Mouse (Mus musculus): ENCODE data around the gene Klhdc7b. TPM values are rescaled to one million over a fixed set of nuclear protein-coding genes. Genes with fewer than 3 reads are reported as not detected.

The Klhdc7b gene
- polyA plus RNA-seq, 1 experiment from 2014 or later = not detected

DNA sequence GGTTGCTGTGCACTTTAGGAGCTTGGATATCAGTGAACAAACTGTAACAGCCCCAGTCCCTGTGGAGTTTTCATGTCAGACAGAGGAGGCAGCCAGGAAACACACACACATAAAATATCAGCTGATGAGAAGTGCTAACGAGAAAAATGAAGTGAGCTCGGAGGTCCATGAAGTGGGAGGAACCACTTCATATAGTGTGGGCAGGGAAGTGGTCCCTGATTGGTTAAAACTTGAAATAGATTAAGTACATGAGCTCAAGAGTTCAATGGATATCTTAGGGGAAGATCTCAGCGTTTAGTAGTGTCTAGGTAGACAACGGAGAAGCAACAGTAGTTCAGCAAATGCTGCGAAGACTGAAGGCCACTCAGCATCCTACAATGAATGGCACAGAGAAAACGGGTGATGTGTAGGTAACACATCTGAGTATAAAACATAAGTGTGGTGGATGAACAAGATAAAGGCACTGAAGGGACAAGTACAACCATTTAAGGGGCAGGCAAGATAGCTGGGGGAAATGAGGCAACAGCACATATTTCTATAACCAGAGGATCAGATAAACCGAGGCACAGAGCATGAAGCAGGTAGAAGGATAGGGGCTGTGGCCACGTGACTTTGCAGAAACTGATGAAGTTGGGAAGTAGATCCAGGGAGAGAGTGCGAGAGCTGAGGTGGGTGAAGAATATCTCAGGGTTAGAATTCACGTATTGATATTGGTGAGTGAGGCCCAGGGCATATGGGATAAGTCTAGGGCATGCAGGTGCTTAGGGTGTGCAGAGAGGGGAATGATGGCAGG is 20.3 kb downstream of the Klhdc7b start:
- H3K36me3 ChIP-seq (ENCODE audit: control insufficient read depth, insufficient read depth, low read length) = no peaks in the 10 kb centered on the region
- no peak for ATAC-seq
- H3K9ac ChIP-seq (ENCODE audit: low read length) = no peak overlapping the region
- H3K4me3 ChIP-seq (ENCODE audit: low read depth, low read length) = no peak overlapping the region
- H3K4me2 ChIP-seq (ENCODE audit: low read length) = no peak overlapping the region
- WGBS = 84% methylated on average over 10 of the region's 10 CpGs
- H3K9me3 ChIP-seq (replicated peaks; ENCODE audit: control insufficient read depth, low read length) = no peaks in the 10 kb centered on the region
- no peaks in the 10 kb centered on the region for H3K27me3 ChIP-seq (replicated peaks; ENCODE audit: control insufficient read depth, insufficient read depth, low read length)
- DNase-seq (ENCODE audit: low spot score) = no peak
- H3K4me1 ChIP-seq (ENCODE audit: control insufficient read depth, insufficient read depth, low read length) = no peaks in the 10 kb centered on the region
- H3K27ac ChIP-seq (ENCODE audit: low read depth, low read length) = no peak overlapping the region

DNA sequence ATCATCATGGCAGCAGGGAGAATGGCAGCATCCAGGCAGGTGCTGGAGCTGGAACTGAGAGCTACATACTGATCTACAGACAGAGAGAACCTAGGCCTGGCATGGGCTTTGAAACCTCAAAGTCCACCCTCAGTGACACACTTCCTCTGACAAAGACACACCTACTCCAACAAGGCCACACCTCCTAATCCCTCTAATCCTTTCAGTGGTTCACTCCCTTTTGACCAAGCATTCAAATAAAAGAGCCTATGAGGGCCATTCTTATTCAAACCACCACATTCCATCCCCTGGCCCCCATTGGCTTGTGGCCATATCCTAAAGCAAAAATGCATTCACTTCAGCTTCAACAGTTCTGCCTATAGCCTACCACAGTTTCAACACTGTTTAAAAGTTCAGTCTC is 22.0 kb downstream of the Klhdc7b start:
- H3K9ac ChIP-seq (ENCODE audit: low read length) = no peak overlapping the region
- no peaks in the 10 kb centered on the region for H3K36me3 ChIP-seq (ENCODE audit: control insufficient read depth, insufficient read depth, low read length)
- H3K9me3 ChIP-seq (replicated peaks; ENCODE audit: control insufficient read depth, low read length) = no peaks in the 10 kb centered on the region
- ATAC-seq = no peak
- H3K4me3 ChIP-seq (ENCODE audit: low read depth, low read length) = no peak overlapping the region
- no peak overlapping the region for H3K4me2 ChIP-seq (ENCODE audit: low read length)
- no peak overlapping the region for H3K27ac ChIP-seq (ENCODE audit: low read depth, low read length)
- DNase-seq (ENCODE audit: low spot score) = no peak
- no peaks in the 10 kb centered on the region for H3K27me3 ChIP-seq (replicated peaks; ENCODE audit: control insufficient read depth, insufficient read depth, low read length)
- no peaks in the 10 kb centered on the region for H3K4me1 ChIP-seq (ENCODE audit: control insufficient read depth, insufficient read depth, low read length)

DNA sequence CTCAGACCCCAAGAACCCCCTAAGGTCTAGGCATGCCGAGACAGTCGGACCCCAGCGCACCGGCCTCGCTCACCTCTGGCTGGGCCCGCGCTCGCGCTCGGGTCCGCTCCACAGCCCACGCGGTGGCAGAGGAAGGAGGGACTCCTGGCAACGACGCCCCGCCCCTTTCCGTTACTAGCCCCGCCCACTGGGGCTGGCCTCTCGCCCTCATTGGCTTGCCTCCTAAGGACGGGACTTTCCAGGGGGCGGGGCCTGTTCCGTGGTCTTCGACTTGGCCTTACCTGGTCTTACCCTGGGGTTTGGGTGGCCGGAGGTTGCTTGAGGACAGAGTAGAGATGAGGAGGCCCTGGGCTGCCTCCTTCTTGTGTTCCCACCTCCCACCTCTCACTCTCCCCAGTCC is 25.4 kb downstream of the Klhdc7b start, which contains the start of gene Syce3:
TSS of gene Syce3 (minus strand) at position 386 of the 400 bp plus-strand sequence.
- Histone ChIP-seq H3K27me3 (replicated peaks; ENCODE audit: control insufficient read depth, insufficient read depth, low read length) (no peaks in the 10 kb centered on the region), H3K9me3 (replicated peaks; ENCODE audit: control insufficient read depth, low read length) (no peaks in the 10 kb centered on the region), H3K4me3 (ENCODE audit: low read depth, low read length) (no peak within 1 kb of the TSS), H3K4me2 (ENCODE audit: low read length) (no peak within 1 kb of the TSS), H3K27ac (ENCODE audit: low read depth, low read length) (no peak within 1 kb of the TSS), H3K9ac (ENCODE audit: low read length) (no peak within 1 kb of the TSS), H3K4me1 (ENCODE audit: control insufficient read depth, insufficient read depth, low read length) (no peaks in the 10 kb centered on the region), H3K36me3 (ENCODE audit: control insufficient read depth, insufficient read depth, low read length) (no peaks in the 10 kb centered on the region)
- DNase-seq (ENCODE audit: low spot score) = no peak
- WGBS = 90% methylated on average over 24 of the region's 24 CpGs
- no peak for ATAC-seq

DNA sequence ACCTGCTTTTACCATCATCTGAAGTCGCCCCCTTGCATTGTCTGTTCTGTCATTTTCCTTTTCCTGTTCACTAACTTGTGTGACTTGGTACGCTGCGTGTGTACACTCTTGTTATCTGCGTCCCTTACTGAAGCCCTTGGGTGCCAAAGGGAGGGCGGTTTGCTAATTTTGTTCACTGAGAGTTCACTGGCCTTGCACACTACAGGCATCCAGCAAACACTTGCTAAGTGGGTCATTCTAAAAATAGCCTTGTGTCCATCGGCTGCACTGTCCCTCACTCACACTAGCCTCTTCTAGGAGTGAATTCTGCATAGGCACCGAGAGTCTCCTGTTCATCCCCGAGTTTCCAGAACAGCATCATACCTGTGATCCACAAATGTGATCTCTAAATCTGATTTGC is 30.6 kb downstream of the Klhdc7b start:
- Histone ChIP-seq H3K27me3 (replicated peaks; ENCODE audit: control insufficient read depth, insufficient read depth, low read length) (no peaks in the 10 kb centered on the region), H3K9ac (ENCODE audit: low read length) (no peak overlapping the region), H3K27ac (ENCODE audit: low read depth, low read length) (no peak overlapping the region), H3K4me1 (ENCODE audit: control insufficient read depth, insufficient read depth, low read length) (no peaks in the 10 kb centered on the region), H3K4me2 (ENCODE audit: low read length) (no peak overlapping the region), H3K9me3 (replicated peaks; ENCODE audit: control insufficient read depth, low read length) (no peaks in the 10 kb centered on the region), H3K36me3 (ENCODE audit: control insufficient read depth, insufficient read depth, low read length) (peaks cover 27% of the 10 kb centered on the region), H3K4me3 (ENCODE audit: low read depth, low read length) (no peak overlapping the region)
- no peak for ATAC-seq
- no peak for DNase-seq (ENCODE audit: low spot score)
- WGBS = 90% methylated on average over 8 of the region's 8 CpGs

DNA sequence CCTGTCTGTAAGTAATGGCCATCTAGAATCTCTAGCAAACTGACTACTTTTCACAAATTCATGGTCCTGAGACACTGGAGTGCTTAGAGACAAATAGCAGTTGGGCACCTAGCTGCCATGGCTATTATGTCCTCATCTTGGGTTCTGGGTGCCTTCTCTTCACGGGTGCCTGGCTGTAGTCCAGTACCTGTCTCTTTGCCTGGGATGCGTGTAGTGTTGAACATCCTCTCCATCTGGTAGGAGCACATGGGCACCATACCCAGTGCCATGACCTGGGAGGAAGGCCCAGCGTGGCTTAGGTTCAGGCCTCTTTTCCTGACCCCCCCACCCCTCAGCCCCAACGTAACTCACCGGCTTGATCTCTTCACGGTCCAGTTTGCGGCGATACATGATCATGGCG is 37.2 kb downstream of the Klhdc7b start:
- Histone ChIP-seq H3K27me3 (replicated peaks; ENCODE audit: control insufficient read depth, insufficient read depth, low read length) (no peaks in the 10 kb centered on the region), H3K27ac (ENCODE audit: low read depth, low read length) (no peak overlapping the region), H3K36me3 (ENCODE audit: control insufficient read depth, insufficient read depth, low read length) (peaks cover 40% of the 10 kb centered on the region), H3K9ac (ENCODE audit: low read length) (no peak overlapping the region), H3K4me2 (ENCODE audit: low read length) (no peak overlapping the region), H3K9me3 (replicated peaks; ENCODE audit: control insufficient read depth, low read length) (no peaks in the 10 kb centered on the region), H3K4me3 (ENCODE audit: low read depth, low read length) (no peak overlapping the region), H3K4me1 (ENCODE audit: control insufficient read depth, insufficient read depth, low read length) (no peaks in the 10 kb centered on the region)
- WGBS = 93% methylated on average over 9 of the region's 9 CpGs
- ATAC-seq = no peak
- DNase-seq (ENCODE audit: low spot score) = no peak

DNA sequence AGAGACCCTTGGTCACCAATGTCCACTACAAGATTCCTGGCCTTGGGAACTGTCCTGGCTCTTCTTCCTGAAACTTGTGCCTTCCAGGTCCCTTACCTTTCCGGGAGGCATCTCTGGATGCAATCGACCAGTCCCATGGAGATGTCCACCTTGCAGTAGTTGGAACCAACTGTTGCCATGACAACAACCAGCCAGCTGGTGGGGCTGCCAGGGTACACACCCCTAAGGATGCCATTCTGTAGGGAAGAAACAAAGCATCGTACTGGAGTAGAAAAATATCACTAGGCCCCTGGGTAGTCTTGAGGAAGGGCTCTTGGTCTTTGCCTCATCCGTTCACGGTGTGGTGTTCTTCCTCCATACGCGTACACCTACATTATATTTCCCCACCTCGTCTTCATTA is 39.9 kb downstream of the Klhdc7b start:
- 88% methylated on average over 8 of the region's 8 CpGs for WGBS
- ATAC-seq = no peak
- H3K4me1 ChIP-seq (ENCODE audit: control insufficient read depth, insufficient read depth, low read length) = peaks cover 5% of the 10 kb centered on the region; the same call in 1 of the 2 replicates
- no peaks in the 10 kb centered on the region for H3K27me3 ChIP-seq (replicated peaks; ENCODE audit: control insufficient read depth, insufficient read depth, low read length)
- no peak overlapping the region for H3K9ac ChIP-seq (ENCODE audit: low read length)
- no peak overlapping the region for H3K4me3 ChIP-seq (ENCODE audit: low read depth, low read length)
- no peak for DNase-seq (ENCODE audit: low spot score)
- H3K27ac ChIP-seq (ENCODE audit: low read depth, low read length) = no peak overlapping the region
- H3K4me2 ChIP-seq (ENCODE audit: low read length) = no peak overlapping the region
- H3K9me3 ChIP-seq (replicated peaks; ENCODE audit: control insufficient read depth, low read length) = no peaks in the 10 kb centered on the region
- peaks cover 30% of the 10 kb centered on the region for H3K36me3 ChIP-seq (ENCODE audit: control insufficient read depth, insufficient read depth, low read length)

DNA sequence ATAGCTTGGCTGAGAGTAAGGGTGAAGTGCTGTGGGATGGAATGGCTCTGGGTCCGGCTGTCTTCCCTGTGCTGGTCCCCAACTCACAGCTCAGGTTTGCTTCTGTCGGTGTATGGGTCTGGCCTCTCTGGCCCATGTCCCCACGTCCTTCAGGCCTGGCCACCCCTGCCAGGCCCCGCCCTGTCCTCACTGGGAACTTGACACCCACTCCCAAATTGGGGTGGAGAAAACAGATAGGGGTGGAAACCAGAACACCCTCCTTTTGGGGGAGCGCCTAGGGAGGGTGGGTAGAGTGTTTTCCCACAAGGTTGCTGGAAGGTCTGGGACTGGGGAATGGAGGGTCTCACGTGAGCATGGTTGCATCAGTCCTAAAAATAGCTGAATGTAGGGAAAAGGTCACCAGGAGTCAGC is 41.0 kb downstream of the Klhdc7b start, which contains the start of gene Cpt1b:
TSS of gene Cpt1b (minus strand) at position 153 of the 411 bp plus-strand sequence.
- no peak within 1 kb of the TSS for H3K4me3 ChIP-seq (ENCODE audit: low read depth, low read length)
- H3K4me2 ChIP-seq (ENCODE audit: low read length) = no peak within 1 kb of the TSS
- 39% methylated on average over 6 of the region's 6 CpGs for WGBS
- no peak within 1 kb of the TSS for H3K9ac ChIP-seq (ENCODE audit: low read length)
- no peaks in the 10 kb centered on the region for H3K27me3 ChIP-seq (replicated peaks; ENCODE audit: control insufficient read depth, insufficient read depth, low read length)
- H3K36me3 ChIP-seq (ENCODE audit: control insufficient read depth, insufficient read depth, low read length) = peaks cover 25% of the 10 kb centered on the region; the same call in 1 of the 2 replicates
- no peak for DNase-seq (ENCODE audit: low spot score)
- H3K9me3 ChIP-seq (replicated peaks; ENCODE audit: control insufficient read depth, low read length) = no peaks in the 10 kb centered on the region
- no peak within 1 kb of the TSS for H3K27ac ChIP-seq (ENCODE audit: low read depth, low read length)
- ATAC-seq = no peak
- H3K4me1 ChIP-seq (ENCODE audit: control insufficient read depth, insufficient read depth, low read length) = peaks cover 5% of the 10 kb centered on the region; the same call in 1 of the 2 replicates

DNA sequence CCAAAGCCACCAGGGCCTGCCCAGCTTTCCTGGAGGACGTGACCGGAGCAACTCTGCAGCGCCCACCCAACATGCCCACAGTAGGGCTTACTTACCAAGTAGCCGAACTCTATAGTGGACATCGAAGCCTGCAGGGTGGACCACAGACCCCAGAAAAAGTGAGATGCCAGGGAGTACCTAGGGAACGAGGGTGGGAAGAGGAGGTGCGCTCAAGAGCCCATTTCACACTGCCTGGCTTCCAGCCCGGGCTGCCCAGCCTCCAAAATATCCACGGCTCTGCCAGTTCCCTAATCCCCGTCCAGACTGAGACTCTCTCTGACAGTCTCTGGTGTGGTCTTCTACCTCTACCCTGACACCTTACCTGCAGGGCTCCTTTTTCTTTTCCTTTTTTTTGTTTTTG is 42.0 kb downstream of the Klhdc7b start:
- H3K4me3 ChIP-seq (ENCODE audit: low read depth, low read length) = no peak overlapping the region
- H3K4me2 ChIP-seq (ENCODE audit: low read length) = no peak overlapping the region
- no peaks in the 10 kb centered on the region for H3K9me3 ChIP-seq (replicated peaks; ENCODE audit: control insufficient read depth, low read length)
- ATAC-seq = no peak
- peaks cover 5% of the 10 kb centered on the region; the same call in 1 of the 2 replicates for H3K4me1 ChIP-seq (ENCODE audit: control insufficient read depth, insufficient read depth, low read length)
- H3K27me3 ChIP-seq (replicated peaks; ENCODE audit: control insufficient read depth, insufficient read depth, low read length) = no peaks in the 10 kb centered on the region
- H3K27ac ChIP-seq (ENCODE audit: low read depth, low read length) = no peak overlapping the region
- WGBS = 91% methylated on average over 10 of the region's 10 CpGs
- H3K36me3 ChIP-seq (ENCODE audit: control insufficient read depth, insufficient read depth, low read length) = peaks cover 25% of the 10 kb centered on the region; the same call in 1 of the 2 replicates
- no peak overlapping the region for H3K9ac ChIP-seq (ENCODE audit: low read length)
- DNase-seq (ENCODE audit: low spot score) = no peak

DNA sequence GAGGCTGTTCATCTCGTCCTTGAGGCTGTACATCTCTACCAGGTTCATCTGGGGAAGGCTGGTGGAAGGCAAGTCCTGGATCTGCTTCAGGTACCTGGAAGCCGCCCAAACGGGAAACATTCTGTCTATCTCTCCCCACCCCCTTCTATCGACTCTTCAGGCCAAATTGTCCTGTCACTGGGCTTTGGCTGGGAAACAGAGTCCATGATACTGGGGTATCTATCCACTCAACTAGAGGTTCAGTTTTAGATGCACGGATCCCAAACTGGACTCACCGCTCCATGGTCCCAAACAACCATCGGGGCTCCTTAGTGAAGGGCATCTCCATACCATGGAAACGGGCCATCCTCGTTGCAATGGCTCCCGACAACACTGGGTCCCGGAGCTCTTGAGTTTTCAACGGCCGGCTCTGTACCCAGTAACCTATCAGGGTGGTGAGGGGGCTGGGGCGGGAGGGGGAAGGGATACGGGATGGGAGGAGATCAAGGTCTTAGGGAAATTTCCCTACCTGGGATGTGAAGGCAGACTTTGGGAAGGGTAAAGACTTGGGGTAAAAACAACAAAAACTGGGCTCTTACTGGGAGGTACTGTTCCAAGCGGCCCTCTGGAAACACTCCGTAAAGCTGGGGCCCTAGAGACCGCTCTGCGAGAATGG is 43.5 kb downstream of the Klhdc7b start:
- ATAC-seq (no peak), DNase-seq (ENCODE audit: low spot score) (no peak)
- Histone ChIP-seq H3K9me3 (replicated peaks; ENCODE audit: control insufficient read depth, low read length) (no peaks in the 10 kb centered on the region), H3K4me1 (ENCODE audit: control insufficient read depth, insufficient read depth, low read length) (peaks cover 5% of the 10 kb centered on the region; the same call in 1 of the 2 replicates), H3K27ac (ENCODE audit: low read depth, low read length) (no peak overlapping the region), H3K4me3 (ENCODE audit: low read depth, low read length) (peak overlapping the region; percentile 57), H3K36me3 (ENCODE audit: control insufficient read depth, insufficient read depth, low read length) (peaks cover 25% of the 10 kb centered on the region; the same call in 1 of the 2 replicates), H3K27me3 (replicated peaks; ENCODE audit: control insufficient read depth, insufficient read depth, low read length) (no peaks in the 10 kb centered on the region), H3K4me2 (ENCODE audit: low read length) (peak overlapping the region; percentile 64), H3K9ac (ENCODE audit: low read length) (peak overlapping the region; percentile 71; the same call in 1 of the 2 replicates)
- WGBS = 82% methylated on average over 19 of the region's 19 CpGs

Data from forebrain, embryonic 14.5 days (tissue).